Mouse (Mus musculus): Measurements from ENCODE around the gene Minpp1.

DNA sequence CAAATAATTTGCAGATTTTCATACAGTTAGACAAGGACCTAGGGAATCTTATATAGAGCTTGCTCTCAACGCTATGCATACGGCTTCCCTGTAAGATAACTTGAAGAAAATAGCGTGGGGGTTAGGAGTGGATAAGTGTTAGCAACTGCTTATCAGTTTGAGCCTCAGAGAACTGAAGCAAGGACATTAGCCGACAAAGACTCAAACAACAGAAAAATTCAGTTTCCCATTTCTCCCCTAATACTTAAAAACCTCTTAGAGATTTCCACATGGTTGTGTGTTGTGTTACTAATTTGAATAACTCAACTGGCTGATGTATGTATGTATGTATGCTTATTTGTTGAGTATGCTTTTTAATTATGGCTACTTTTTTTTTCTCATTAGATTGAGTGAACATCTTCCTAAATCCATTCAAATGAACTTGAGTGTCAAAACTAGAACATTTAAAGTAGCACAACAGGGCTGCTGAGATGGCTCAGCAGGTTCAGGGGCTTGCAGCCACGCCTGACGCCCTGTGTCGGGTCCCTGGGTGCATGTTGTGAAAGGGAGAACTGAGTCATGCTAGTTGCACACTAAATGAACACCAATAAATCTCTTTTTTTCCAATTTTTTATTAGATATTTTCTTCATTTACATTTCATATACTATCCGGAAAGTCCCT is 2.2 kb downstream of the Minpp1 start:
- TF ChIP-seq CTCF (conservative IDR thresholded peaks at IDR 0.05; ENCODE audit: low read length) (no peak), NANOG (IDR thresholded peaks at IDR 0.05; ENCODE audit: borderline replicate concordance, low read length) (no peak)

All from E14TG2a.4 (cell line).